In the genomic region with DNA sequence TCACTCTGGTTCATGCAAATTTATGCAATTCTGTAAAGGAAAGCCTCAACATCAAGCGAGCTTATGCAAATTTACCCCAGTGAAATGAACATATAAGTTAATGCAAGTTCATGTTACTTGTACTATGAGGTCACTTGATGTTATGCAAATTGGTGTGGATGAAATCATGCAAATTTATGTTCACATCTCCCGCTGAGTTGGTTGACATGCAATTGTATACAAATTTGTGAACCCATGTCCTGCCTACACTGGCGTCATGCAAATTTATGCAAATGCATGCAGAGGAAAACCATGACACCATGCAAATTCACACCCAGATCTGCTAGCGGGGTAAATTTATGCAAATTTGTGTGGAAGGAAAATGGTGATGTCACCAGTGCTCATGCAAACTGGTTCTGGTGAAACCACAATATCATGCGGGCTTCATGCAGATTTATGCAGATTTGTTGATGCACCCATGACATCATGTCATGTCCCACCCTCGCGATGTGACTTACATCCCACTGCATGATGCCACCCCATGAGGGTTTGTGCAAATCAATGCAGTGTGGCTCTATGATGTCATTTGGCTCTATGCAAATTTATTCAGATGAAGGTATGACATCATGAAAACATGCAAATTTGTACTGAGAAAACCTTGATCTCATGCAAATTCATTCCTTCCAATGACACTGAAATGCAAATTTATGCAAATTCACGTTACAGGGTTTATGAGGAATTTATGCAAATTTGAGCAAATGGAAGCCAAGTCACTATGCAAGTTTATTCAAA, we compare ENCODE assay signal across 15 mouse cellular contexts. TPM values are rescaled to one million over a fixed set of nuclear protein-coding genes. Genes with fewer than 3 reads are reported as not detected.
DNase-seq lines count a peak whose midpoint lies in the region; ATAC-seq lines count a peak whose summit lies in the region.
"Had no signal": no experiment of that assay in that cellular context is flagged by ENCODE, and none has a peak within 500 bp of the region (broad histone marks: within the 10 kb centered on the region; RNA-seq: fewer than 3 reads in every experiment).

No protein-coding gene starts in this region.

- H3K9ac ChIP-seq in intestine, embryonic 14.5 days (ENCODE audit: low read length), result no peak overlapping the region
- H3K9ac ChIP-seq in intestine, embryonic 15.5 days, result no peak overlapping the region
- H3K9ac ChIP-seq in neural tube, embryonic 13.5 days, result no peak overlapping the region

- H3K27me3 ChIP-seq in intestine, embryonic 14.5 days (replicated peaks; ENCODE audit: control insufficient read depth, insufficient read depth, low read length), result no peaks in the 10 kb centered on the region
- H3K27me3 ChIP-seq in intestine, embryonic 15.5 days (replicated peaks), result no peaks in the 10 kb centered on the region
- no peaks in the 10 kb centered on the region for H3K27me3 ChIP-seq in neural tube, embryonic 13.5 days

- H3K27ac ChIP-seq in intestine, embryonic 14.5 days (ENCODE audit: low read depth), result no peak overlapping the region
- H3K27ac ChIP-seq in intestine, embryonic 15.5 days, result no peak overlapping the region
- H3K27ac ChIP-seq in neural tube, embryonic 13.5 days (replicated peaks), result no peak overlapping the region

- DNase-seq in intestine, embryonic 14.5 days (ENCODE audit: low spot score), result peak; percentile 62
- peak; percentile 46 for DNase-seq in induced T-regulatory cell, adult 2 months (ENCODE audit: low read depth)
- DNase-seq in layer of hippocampus, postnatal 25 days (ENCODE audit: extremely low spot score in 1 of 2, low spot score in 1 of 2), result no peak
- no peak for DNase-seq in adrenal gland, adult 8-10 months
- no peak for DNase-seq in spleen, postnatal 36 days (ENCODE audit: low spot score in 2 of 2)
- DNase-seq: adrenal gland, adult 2 months; cerebellum, adult 18-20 months; heart, adult 18-20 months; layer of hippocampus, adult 9-11 months had no signal

- ATAC-seq in intestine, embryonic 14.5 days (replicated peaks; ENCODE audit: low FRiP score, low TSS enrichment, low read depth), result no peak
- no peak for ATAC-seq in intestine, embryonic 15.5 days
- peak; percentile 0 for ATAC-seq in activated CD4-positive, CD25-positive, alpha-beta regulatory T cell, adult 4 months
- peak; percentile 12; the same call in 1 of the 2 replicates for ATAC-seq in neural tube, embryonic 13.5 days (ENCODE audit: low read depth)

- peaks cover 50% of the 10 kb centered on the region for H3K9me3 ChIP-seq in intestine, embryonic 14.5 days (ENCODE audit: control insufficient read depth, low read length)
- peaks cover 23% of the 10 kb centered on the region for H3K9me3 ChIP-seq in intestine, embryonic 15.5 days
- peaks cover 29% of the 10 kb centered on the region for H3K9me3 ChIP-seq in neural tube, embryonic 13.5 days

- no peaks in the 10 kb centered on the region for H3K4me1 ChIP-seq in intestine, embryonic 14.5 days (replicated peaks; ENCODE audit: control insufficient read depth, insufficient read depth, low read length)
- H3K4me1 ChIP-seq in intestine, embryonic 15.5 days (replicated peaks), result no peaks in the 10 kb centered on the region
- no peaks in the 10 kb centered on the region for H3K4me1 ChIP-seq in neural tube, embryonic 13.5 days (replicated peaks)

- no peak overlapping the region for H3K4me2 ChIP-seq in intestine, embryonic 14.5 days (ENCODE audit: low read length)
- no peak overlapping the region for H3K4me2 ChIP-seq in intestine, embryonic 15.5 days (replicated peaks)
- H3K4me2 ChIP-seq in neural tube, embryonic 13.5 days, result no peak overlapping the region

- WGBS in intestine, embryonic 14.5 days, result 94% methylated on average over 8 of the region's 8 CpGs
- 94% methylated on average over 8 of the region's 8 CpGs for WGBS in intestine, embryonic 15.5 days
- 65% methylated on average over 8 of the region's 8 CpGs for WGBS in neural tube, embryonic 13.5 days

- no peak overlapping the region for H3K4me3 ChIP-seq in intestine, embryonic 14.5 days (ENCODE audit: low read depth, low read length)
- H3K4me3 ChIP-seq in intestine, embryonic 15.5 days (replicated peaks), result no peak overlapping the region
- no peak overlapping the region for H3K4me3 ChIP-seq in neural tube, embryonic 13.5 days

- H3K36me3 ChIP-seq in intestine, embryonic 14.5 days (ENCODE audit: control insufficient read depth, insufficient read depth, low read length), result no peaks in the 10 kb centered on the region
- peaks cover 15% of the 10 kb centered on the region for H3K36me3 ChIP-seq in intestine, embryonic 15.5 days
- peaks cover 4% of the 10 kb centered on the region; the same call in 1 of the 2 replicates for H3K36me3 ChIP-seq in neural tube, embryonic 13.5 days

RNA-seq across cellular contexts. Expression of a gene that starts 7.8 kb away (rescaled TPM):
- 5.7 and 6.2 TPM in 2 replicates for polyA plus RNA-seq in intestine, embryonic 14.5 days (2014; fragmentation: Nextera tagmentation; extraction: Ambion mirVana)
- polyA plus RNA-seq in intestine, embryonic 15.5 days (2015; fragmentation: Nextera tagmentation; extraction: Ambion mirVana), result 5.8 and 7.1 TPM in 2 replicates
- polyA plus RNA-seq in activated CD4-positive, CD25-positive, alpha-beta regulatory T cell, adult 4 months (2017; shearing (Covaris generic)), result 1 to 10 TPM; 8.2 to 8.5 TPM
- polyA plus RNA-seq in neural tube, embryonic 13.5 days (2015; fragmentation: Nextera tagmentation; extraction: Ambion mirVana), result 1.2 and 3.0 TPM in 2 replicates
- 1 to 10 TPM; 3.4 to 3.5 TPM for total RNA-seq in layer of hippocampus, postnatal 25 days (2021)
- 10 to 100 TPM in 1 of 4 experiments, 1 to 10 TPM in 3; 8.8 to 11.5 (median 9.1) TPM for total RNA-seq in adrenal gland, adult 8-10 months (2022)

RNA-seq across cellular contexts. Expression of a gene that starts 31.3 kb away (rescaled TPM):
- not detected in 2 replicates for polyA plus RNA-seq in intestine, embryonic 14.5 days (2014; fragmentation: Nextera tagmentation; extraction: Ambion mirVana)
- not detected in 2 replicates for polyA plus RNA-seq in intestine, embryonic 15.5 days (2015; fragmentation: Nextera tagmentation; extraction: Ambion mirVana)
- polyA plus RNA-seq in activated CD4-positive, CD25-positive, alpha-beta regulatory T cell, adult 4 months (2017; shearing (Covaris generic)), result not detected
- polyA plus RNA-seq in neural tube, embryonic 13.5 days (2015; fragmentation: Nextera tagmentation; extraction: Ambion mirVana), result not detected in 2 replicates
- not detected for total RNA-seq in layer of hippocampus, postnatal 25 days (2021)
- not detected for total RNA-seq in adrenal gland, adult 8-10 months (2022)
- total RNA-seq: adrenal gland, adult 2 months; heart, adult 18-20 months; liver, adult 2 months; megakaryocyte-erythroid progenitor cell, adult 5-6 weeks had no signal
- polyA plus RNA-seq: adrenal gland, adult 2 months; liver, adult 2 months had no signal

RNA-seq across cellular contexts. Expression of a gene that starts 47.2 kb away (rescaled TPM):
- polyA plus RNA-seq in intestine, embryonic 14.5 days (2014; fragmentation: Nextera tagmentation; extraction: Ambion mirVana), result not detected in 2 replicates
- polyA plus RNA-seq in intestine, embryonic 15.5 days (2015; fragmentation: Nextera tagmentation; extraction: Ambion mirVana), result not detected in 2 replicates
- not detected for polyA plus RNA-seq in activated CD4-positive, CD25-positive, alpha-beta regulatory T cell, adult 4 months (2017; shearing (Covaris generic))
- polyA plus RNA-seq in neural tube, embryonic 13.5 days (2015; fragmentation: Nextera tagmentation; extraction: Ambion mirVana), result not detected in 2 replicates
- not detected for total RNA-seq in layer of hippocampus, postnatal 25 days (2021)
- not detected for total RNA-seq in adrenal gland, adult 8-10 months (2022)
- total RNA-seq: adrenal gland, adult 2 months; heart, adult 18-20 months; liver, adult 2 months; megakaryocyte-erythroid progenitor cell, adult 5-6 weeks had no signal
- polyA plus RNA-seq: adrenal gland, adult 2 months; liver, adult 2 months; testis, adult 2 months had no signal

Comparison
In these comparisons a context has a peak if more than half of its experiments do, and no peak if none do; other contexts are left out.
1. ATAC-seq: peak in activated CD4-positive, CD25-positive, alpha-beta regulatory T cell, adult 4 months (single experiment) and neural tube, embryonic 13.5 days (single experiment); none in intestine, embryonic 14.5 days (single experiment) and intestine, embryonic 15.5 days (single experiment).
2. DNase-seq: peak in intestine, embryonic 14.5 days (single experiment) and induced T-regulatory cell, adult 2 months (single experiment); none in layer of hippocampus, postnatal 25 days (0 of 2), adrenal gland, adult 8-10 months (single experiment) and spleen, postnatal 36 days (0 of 2).